19 mouse cellular contexts compared by ENCODE assay signal in genomic region chr11:86538786-86539185, GRCm38 (mm10). TPM values are rescaled to one million over a fixed set of nuclear protein-coding genes. Genes with fewer than 3 reads are reported as not detected.
DNase-seq lines count a peak whose midpoint lies in the region; ATAC-seq and TF ChIP-seq lines count a peak whose summit lies in the region.
"Had no signal": no experiment of that assay in that cellular context is flagged by ENCODE, and none has a peak within 500 bp of the region (broad histone marks: within the 10 kb centered on the region; RNA-seq: fewer than 3 reads in every experiment).

No protein-coding gene starts in this region.

- H3K4me3 ChIP-seq in CH12.LX (replicated peaks in 1 of 3; ENCODE audit: low read depth in 2 of 3, low read length in 2 of 3, poor library complexity in 1 of 3) = no peak overlapping the region
- H3K4me3 ChIP-seq: embryonic facial prominence, embryonic 13.5 days; gastrocnemius, adult 2 months; heart, embryonic 12.5 days; hindbrain, embryonic 10.5 days had no signal

- TF ChIP-seq RAD21 in CH12.LX (IDR thresholded peaks at IDR 0.05; ENCODE audit: low read depth, low read length) = no peak

- TF ChIP-seq EP300 in CH12.LX (IDR thresholded peaks at IDR 0.05; ENCODE audit: low read length) = peak; percentile 78

- DNase-seq in CH12.LX (ENCODE audit: extremely low read depth) = peak; percentile 47
- DNase-seq in naive thymus-derived CD4-positive, alpha-beta T cell, adult 2 months (ENCODE audit: low read depth) = peak; percentile 26
- peak; percentile 70 for DNase-seq in thymus, postnatal 0 days (ENCODE audit: low spot score)
- DNase-seq in thymus, postnatal 36 days = peak; percentile 21 to 60
- no peak for DNase-seq in cerebellum, postnatal 10 days
- DNase-seq: adrenal gland, postnatal 10 days; cerebellum, adult 11-12 months; cerebellum, adult 9-10 months; cerebellum, postnatal 36 days; gastrocnemius, adult 2 months; heart, adult 18-20 months had no signal

- peaks cover 8 to 44% of the 10 kb centered on the region in 2 experiments for H3K36me3 ChIP-seq in CH12.LX (replicated peaks in 1 of 2; ENCODE audit: control insufficient read depth in 1 of 2, insufficient read depth in 1 of 2, low read length in 1 of 2)

- H3K27ac ChIP-seq in CH12.LX (ENCODE audit: insufficient read depth, low read depth) = no peak overlapping the region; the same call in 1 of the 2 replicates
- H3K27ac ChIP-seq: embryonic facial prominence, embryonic 13.5 days; gastrocnemius, adult 2 months; hindbrain, embryonic 10.5 days; hindbrain, embryonic 14.5 days had no signal

- H3K79me2 ChIP-seq in CH12.LX (replicated peaks; ENCODE audit: control insufficient read depth, extremely low read depth, insufficient read depth, poor library complexity, severe bottlenecking) = peaks cover 93% of the 10 kb centered on the region

- in situ Hi-C loops in CH12.LX (cut with MboI; ENCODE audit: low pct_ligation_motif_present, low pct_unique_long_range_greater_than_20kb, low sequenced_read_pairs) = no loop called here

- H3K9me3 ChIP-seq in CH12.LX (replicated peaks; ENCODE audit: low read length) = no peaks in the 10 kb centered on the region
- H3K9me3 ChIP-seq: embryonic facial prominence, embryonic 13.5 days; G1E; heart, embryonic 12.5 days; hindbrain, embryonic 10.5 days had no signal

- TF ChIP-seq POLR2A in CH12.LX (IDR thresholded peaks at IDR 0.05; ENCODE audit: low read depth, low read length) = no peak; the same call in 1 of the 2 replicates

- dilution Hi-C loops in CH12.LX (cut with MboI; ENCODE audit: extremely low pct_ligation_motif_present, extremely low pct_unique_long_range_greater_than_20kb, low sequenced_read_pairs) = no loop called here

- no peaks in the 10 kb centered on the region for H3K27me3 ChIP-seq in CH12.LX (replicated peaks)
- H3K27me3 ChIP-seq: embryonic facial prominence, embryonic 13.5 days; heart, embryonic 12.5 days had no signal

- peak overlapping the region; percentile 17 for H3K4me2 ChIP-seq in CH12.LX (ENCODE audit: insufficient read depth, low read depth, poor library complexity, severe bottlenecking)
- H3K4me2 ChIP-seq: embryonic facial prominence, embryonic 13.5 days; heart, embryonic 12.5 days; hindbrain, embryonic 14.5 days had no signal

- H3K9ac ChIP-seq in CH12.LX (ENCODE audit: insufficient read depth, low read depth) = no peak overlapping the region
- H3K9ac ChIP-seq: embryonic facial prominence, embryonic 13.5 days; heart, embryonic 12.5 days; hindbrain, embryonic 14.5 days had no signal

- TF ChIP-seq CTCF in CH12.LX (conservative IDR thresholded peaks at IDR 0.05 in 1 of 2, IDR thresholded peaks at IDR 0.05 in 1 of 2; ENCODE audit: low read depth in 2 of 2, low read length in 2 of 2) = no peak

- H3K4me1 ChIP-seq in CH12.LX (ENCODE audit: control insufficient read depth in 1 of 2, insufficient read depth in 2 of 2) = peaks cover 3 to 72% of the 10 kb centered on the region in 2 experiments; a peak in 2 of 4 replicates

- ATAC-seq in cerebellum, adult (ENCODE audit: insufficient number of reproducible peaks, low FRiP score, low TSS enrichment) = no peak
- no peak for ATAC-seq in erythroblast, adult 5-6 weeks (replicated peaks; ENCODE audit: low FRiP score, poor library complexity, severe bottlenecking)
- ATAC-seq: forebrain, embryonic 14.5 days had no signal

TF ChIP-seq in CH12.LX, 34 proteins besides CTCF, POLR2A, EP300 and RAD21:
- TF ChIP-seq CHD2 (IDR thresholded peaks at IDR 0.05; ENCODE audit: low read length) = no peak
- TF ChIP-seq ZNF384 (IDR thresholded peaks at IDR 0.05; ENCODE audit: low read depth, low read length) = peak; percentile 73; the same call in 1 of the 2 replicates
- no peak for TF ChIP-seq MAX (IDR thresholded peaks at IDR 0.05; ENCODE audit: low read length)
- TF ChIP-seq SMC3 (IDR thresholded peaks at IDR 0.05; ENCODE audit: low read depth, low read length) = no peak
- TF ChIP-seq MEF2A (IDR thresholded peaks at IDR 0.05; ENCODE audit: borderline replicate concordance, low read depth, low read length) = 0 out of 2 replicates have a peak, but pooled peaks have one; percentile 38
- TF ChIP-seq RCOR1 (conservative IDR thresholded peaks at IDR 0.05; ENCODE audit: low read depth, low read length) = no peak; the same call in 1 of the 2 replicates
- peak; percentile 73 for TF ChIP-seq BHLHE40 (IDR thresholded peaks at IDR 0.05; ENCODE audit: low read depth, low read length)
- peak; percentile 58; the same call in 1 of the 2 replicates for TF ChIP-seq TCF12 (IDR thresholded peaks at IDR 0.05; ENCODE audit: low read depth, low read length)
- no peak for TF ChIP-seq PAX5 (IDR thresholded peaks at IDR 0.05; ENCODE audit: low read length)
- no peak; the same call in 1 of the 2 replicates for TF ChIP-seq E2F4 (IDR thresholded peaks at IDR 0.05; ENCODE audit: insufficient replicate concordance, low read depth, low read length)
- TF ChIP-seq UBTF (IDR thresholded peaks at IDR 0.05; ENCODE audit: low read depth, low read length) = no peak
- no peak for TF ChIP-seq CHD1 (IDR thresholded peaks at IDR 0.05; ENCODE audit: low read depth, low read length)
- no peak for TF ChIP-seq GABPA (IDR thresholded peaks at IDR 0.05; ENCODE audit: insufficient replicate concordance, low read depth, low read length)
- TF ChIP-seq JUN (IDR thresholded peaks at IDR 0.05; ENCODE audit: insufficient read depth, low read depth, low read length) = peak; percentile 19; the same call in 1 of the 2 replicates
- TF ChIP-seq USF1 (IDR thresholded peaks at IDR 0.05; ENCODE audit: low read depth, low read length) = no peak
- TF ChIP-seq SIN3A (IDR thresholded peaks at IDR 0.05; ENCODE audit: low read length) = 0 out of 2 replicates have a peak, but pooled peaks have one; percentile 42
- TF ChIP-seq MAZ (IDR thresholded peaks at IDR 0.05; ENCODE audit: low read depth, low read length) = no peak
- 0 out of 2 replicates have a peak, but pooled peaks have one; percentile 62 for TF ChIP-seq MYC (IDR thresholded peaks at IDR 0.05; ENCODE audit: low read depth, low read length)
- TF ChIP-seq IRF4 (IDR thresholded peaks at IDR 0.05; ENCODE audit: low read depth, low read length) = peak; percentile 71; the same call in 1 of the 2 replicates
- TF ChIP-seq ZKSCAN1 (IDR thresholded peaks at IDR 0.05; ENCODE audit: borderline replicate concordance, low read depth, low read length) = no peak
- TF ChIP-seq ETS1 (conservative IDR thresholded peaks at IDR 0.05; ENCODE audit: low read depth, low read length) = peak; percentile 45
- peak; percentile 65; the same call in 1 of the 2 replicates for TF ChIP-seq MAFK (IDR thresholded peaks at IDR 0.05; ENCODE audit: insufficient replicate concordance, low read length)
- no peak; the same call in 1 of the 2 replicates for TF ChIP-seq MXI1 (IDR thresholded peaks at IDR 0.05; ENCODE audit: low read depth, low read length)
TF ChIP-seq in CH12.LX: peak in this region for 10.

RNA-seq across cellular contexts. Expression of gene Rps6kb1, which starts 5.8 kb away (rescaled TPM):
- 45.2 and 56.7 TPM in 2 replicates for total RNA-seq in CH12.LX (2012; rRNA removed)
- 76.9 and 79.9 TPM in 2 replicates for total RNA-seq in CH12.LX (2014; rRNA removed)
- polyA plus RNA-seq in CH12.LX (2012; ENCODE audit: insufficient read length, low read depth) = 110 and 152 TPM in 2 replicates
- polyA plus RNA-seq in thymus, postnatal 0 days (2015; fragmentation: Nextera tagmentation; extraction: Ambion mirVana) = 73.8 and 89.6 TPM in 2 replicates
- total RNA-seq in erythroblast, adult 5-6 weeks (2015; ENCODE audit: low replicate concordance) = 7.5 and 12.7 TPM in 2 replicates
- total RNA-seq in erythroblast, adult 5-6 weeks (2017; ENCODE audit: low replicate concordance) = 20.2 and 24.7 TPM in 2 replicates

RNA-seq across cellular contexts. Expression of gene Tubd1, which starts 6.0 kb away (rescaled TPM):
- total RNA-seq in CH12.LX (2012; rRNA removed) = 11.9 and 14.3 TPM in 2 replicates
- total RNA-seq in CH12.LX (2014; rRNA removed) = 9.7 and 9.8 TPM in 2 replicates
- 12.6 and 13.4 TPM in 2 replicates for polyA plus RNA-seq in CH12.LX (2012; ENCODE audit: insufficient read length, low read depth)
- 16.1 and 17.2 TPM in 2 replicates for polyA plus RNA-seq in thymus, postnatal 0 days (2015; fragmentation: Nextera tagmentation; extraction: Ambion mirVana)
- total RNA-seq in erythroblast, adult 5-6 weeks (2015; ENCODE audit: low replicate concordance) = 0.77 and 8.8 TPM in 2 replicates
- total RNA-seq in erythroblast, adult 5-6 weeks (2017; ENCODE audit: low replicate concordance) = 2.6 and 5.4 TPM in 2 replicates

RNA-seq across cellular contexts. Expression of gene Rnft1, which starts 54.3 kb away (rescaled TPM):
- total RNA-seq in CH12.LX (2012; rRNA removed) (34.9 and 41.3 TPM in 2 replicates), CH12.LX (2014; rRNA removed) (49.2 and 53.0 TPM in 2 replicates)
- polyA plus RNA-seq in CH12.LX (2012; ENCODE audit: insufficient read length, low read depth) = 43.2 and 49.7 TPM in 2 replicates
- polyA plus RNA-seq in thymus, postnatal 0 days (2015; fragmentation: Nextera tagmentation; extraction: Ambion mirVana) = 41.4 and 42.7 TPM in 2 replicates
- total RNA-seq in erythroblast, adult 5-6 weeks (2015; ENCODE audit: low replicate concordance) = 1.3 and 1.7 TPM in 2 replicates
- total RNA-seq in erythroblast, adult 5-6 weeks (2017; ENCODE audit: low replicate concordance) = 2.3 and 2.8 TPM in 2 replicates

Comparison
In these comparisons a context has a peak if more than half of its experiments do, and no peak if none do; other contexts are left out.
1. DNase-seq: peak in CH12.LX (single experiment), naive thymus-derived CD4-positive, alpha-beta T cell, adult 2 months (single experiment), thymus, postnatal 0 days (single experiment) and thymus, postnatal 36 days (2 of 2); none in cerebellum, postnatal 10 days (0 of 2).
2. RNA of gene Rnft1, which starts 54.3 kb away (total RNA-seq): 34.9 to 53.0 TPM in CH12.LX; 1.3 to 2.8 TPM in erythroblast, adult 5-6 weeks; every median in the first group is over 4 times any median in the second.